Mouse (Mus musculus): Measurements from ENCODE around the gene Sept9. TPM values are rescaled to one million over a fixed set of nuclear protein-coding genes. Genes with fewer than 3 reads are reported as not detected.

Sept9 gene
- polyA plus RNA-seq, 1 experiment from 2014 or later = 149 TPM

- H3K27me3 ChIP-seq (ENCODE audit: insufficient read depth, low read length) = no peaks in the 10 kb centered on the region
- no peaks in the 10 kb centered on the region for H3K9me3 ChIP-seq (ENCODE audit: low read depth, low read length)
- H3K4me3 ChIP-seq (ENCODE audit: low read depth, low read length) = no peak overlapping the region
- no peak overlapping the region for H3K9ac ChIP-seq
- 66% methylated on average over 20 of the region's 20 CpGs for WGBS
- no peak overlapping the region for H3K4me2 ChIP-seq
- DNase-seq (no peak), ATAC-seq (ENCODE audit: insufficient read depth) (no peak)
- no peaks in the 10 kb centered on the region for H3K4me1 ChIP-seq (ENCODE audit: insufficient read depth)
- no peak for TF ChIP-seq CTCF (IDR thresholded peaks at IDR 0.05; ENCODE audit: low read depth)
- no peaks in the 10 kb centered on the region for H3K36me3 ChIP-seq (ENCODE audit: insufficient read depth)
- H3K27ac ChIP-seq (ENCODE audit: low read depth) = no peak overlapping the region
Measured at GRCm38 (mm10) chr11:117373195-117373594, 173.7 kb downstream of the Sept9 start.

DNA sequence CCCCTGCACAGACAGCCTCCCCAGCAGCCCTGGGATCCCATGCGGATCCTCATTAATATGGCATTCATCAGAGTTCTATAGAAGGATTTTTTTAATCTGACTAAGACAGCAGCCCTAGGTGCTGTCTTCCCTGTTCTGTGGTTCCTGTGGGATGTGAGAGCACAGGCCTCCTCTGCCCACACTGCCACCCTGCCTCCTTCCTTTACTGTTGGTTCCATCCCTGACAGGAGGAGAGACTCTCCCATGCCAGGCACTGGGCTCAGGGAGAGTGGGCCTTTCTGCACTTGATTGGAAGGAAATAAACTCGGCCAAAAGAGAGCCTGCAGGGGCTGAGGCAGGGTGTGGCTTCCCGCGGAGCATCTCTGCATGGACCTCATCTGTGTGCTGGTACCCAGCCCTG is 174.4 kb downstream of the Sept9 start:
- Histone ChIP-seq H3K27ac (ENCODE audit: low read depth) (no peak overlapping the region), H3K9me3 (ENCODE audit: low read depth, low read length) (no peaks in the 10 kb centered on the region), H3K4me3 (ENCODE audit: low read depth, low read length) (no peak overlapping the region), H3K4me1 (ENCODE audit: insufficient read depth) (no peaks in the 10 kb centered on the region), H3K9ac (no peak overlapping the region), H3K36me3 (ENCODE audit: insufficient read depth) (no peaks in the 10 kb centered on the region), H3K4me2 (no peak overlapping the region), H3K27me3 (ENCODE audit: insufficient read depth, low read length) (no peaks in the 10 kb centered on the region)
- 27% methylated on average over 4 of the region's 4 CpGs for WGBS
- TF ChIP-seq CTCF (IDR thresholded peaks at IDR 0.05; ENCODE audit: low read depth) = no peak
- no peak for ATAC-seq (ENCODE audit: insufficient read depth)
- DNase-seq = no peak

GRCm38 (mm10) chr11:117374288-117374687 is 174.8 kb downstream of the Sept9 start:
- no peak overlapping the region for H3K9ac ChIP-seq
- 40% methylated on average over 7 of the region's 7 CpGs for WGBS
- H3K27me3 ChIP-seq (ENCODE audit: insufficient read depth, low read length) = no peaks in the 10 kb centered on the region
- no peaks in the 10 kb centered on the region for H3K9me3 ChIP-seq (ENCODE audit: low read depth, low read length)
- H3K4me3 ChIP-seq (ENCODE audit: low read depth, low read length) = no peak overlapping the region
- H3K27ac ChIP-seq (ENCODE audit: low read depth) = no peak overlapping the region
- TF ChIP-seq CTCF (IDR thresholded peaks at IDR 0.05; ENCODE audit: low read depth) = no peak
- no peak overlapping the region for H3K4me2 ChIP-seq
- H3K36me3 ChIP-seq (ENCODE audit: insufficient read depth) = no peaks in the 10 kb centered on the region
- ATAC-seq (ENCODE audit: insufficient read depth) = no peak
- DNase-seq = no peak
- H3K4me1 ChIP-seq (ENCODE audit: insufficient read depth) = no peaks in the 10 kb centered on the region

DNA sequence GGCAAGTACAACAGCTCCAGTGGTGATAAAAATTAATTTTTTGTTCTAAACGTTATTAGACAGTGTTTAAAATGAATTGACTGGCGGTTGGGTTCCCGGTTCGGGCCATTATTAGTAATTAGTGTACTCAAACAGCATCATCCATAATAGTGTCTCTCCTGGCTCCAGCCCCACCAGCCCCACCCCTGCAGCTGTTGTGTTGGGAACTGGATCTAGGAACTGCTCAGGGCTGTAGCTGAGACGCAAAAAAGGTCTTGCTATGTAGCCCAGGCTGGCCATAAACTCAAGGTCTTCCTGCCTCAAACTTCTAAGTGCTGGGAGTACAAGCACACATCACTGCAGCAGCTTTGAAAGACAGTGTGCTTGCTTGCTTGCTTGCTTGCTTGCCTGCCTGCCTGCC is 180.3 kb downstream of the Sept9 start:
- DNase-seq (no peak), ATAC-seq (ENCODE audit: insufficient read depth) (no peak)
- no peak overlapping the region for H3K9ac ChIP-seq
- H3K9me3 ChIP-seq (ENCODE audit: low read depth, low read length) = no peaks in the 10 kb centered on the region
- no peak overlapping the region for H3K4me3 ChIP-seq (ENCODE audit: low read depth, low read length)
- TF ChIP-seq CTCF (IDR thresholded peaks at IDR 0.05; ENCODE audit: low read depth) = no peak
- no peak overlapping the region for H3K27ac ChIP-seq (ENCODE audit: low read depth)
- 64% methylated on average over 5 of the region's 5 CpGs for WGBS
- H3K4me2 ChIP-seq = no peak overlapping the region
- no peaks in the 10 kb centered on the region for H3K27me3 ChIP-seq (ENCODE audit: insufficient read depth, low read length)
- 0 out of 2 replicates have a peak, but pooled peaks cover 4% of the 10 kb centered on the region for H3K4me1 ChIP-seq (ENCODE audit: insufficient read depth)
- H3K36me3 ChIP-seq (ENCODE audit: insufficient read depth) = no peaks in the 10 kb centered on the region

DNA sequence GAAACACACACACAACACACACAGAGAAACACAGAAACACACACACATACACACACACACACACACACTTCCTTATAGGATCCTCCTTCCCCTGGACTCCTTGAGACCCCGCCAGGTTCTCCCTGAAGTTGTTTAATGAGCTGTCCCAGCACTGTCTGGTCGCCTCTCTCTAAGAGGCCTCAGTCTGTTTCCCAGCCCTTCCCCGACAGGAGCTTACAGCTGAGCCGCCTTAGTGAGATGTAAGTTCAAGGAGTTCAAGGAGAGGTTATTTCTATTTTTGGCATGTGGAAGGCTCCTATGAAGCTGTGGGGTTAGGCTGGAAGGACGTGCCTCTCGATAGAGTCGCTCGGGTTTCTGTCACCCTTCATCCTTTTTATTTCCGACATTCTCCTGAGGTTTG is 184.8 kb downstream of the Sept9 start:
- Histone ChIP-seq H3K27ac (ENCODE audit: low read depth) (no peak overlapping the region), H3K27me3 (ENCODE audit: insufficient read depth, low read length) (peaks cover 7% of the 10 kb centered on the region), H3K9me3 (ENCODE audit: low read depth, low read length) (no peaks in the 10 kb centered on the region), H3K9ac (no peak overlapping the region), H3K4me1 (ENCODE audit: insufficient read depth) (0 out of 2 replicates have a peak, but pooled peaks cover 4% of the 10 kb centered on the region), H3K4me2 (peak overlapping the region; percentile 32; the same call in 1 of the 2 replicates), H3K36me3 (ENCODE audit: insufficient read depth) (no peaks in the 10 kb centered on the region), H3K4me3 (ENCODE audit: low read depth, low read length) (no peak overlapping the region)
- DNase-seq (peak; percentile 36), ATAC-seq (ENCODE audit: insufficient read depth) (no peak)
- TF ChIP-seq CTCF (IDR thresholded peaks at IDR 0.05; ENCODE audit: low read depth) = no peak
- WGBS = 4% methylated on average over 9 of the region's 9 CpGs

DNA sequence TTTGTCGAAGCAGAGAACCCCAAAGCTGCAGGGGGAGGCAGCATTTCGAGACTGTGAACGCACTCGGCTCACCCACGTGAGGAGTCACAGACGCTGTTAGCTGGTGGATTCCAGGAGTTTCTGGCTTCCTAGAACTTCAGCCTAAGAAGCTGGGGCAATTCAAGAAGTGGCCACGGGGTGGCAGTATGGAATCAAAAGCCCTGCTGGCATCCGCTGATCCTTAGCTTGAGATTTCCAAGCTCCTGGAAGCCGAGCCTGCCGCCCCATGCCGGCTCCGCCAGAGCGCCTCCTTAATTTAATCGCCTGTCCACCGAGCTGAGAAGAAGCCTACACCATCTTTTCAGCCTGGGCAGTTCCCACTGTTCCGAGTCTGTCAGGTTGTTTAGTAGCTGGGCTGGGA is 185.4 kb downstream of the Sept9 start:
- Histone ChIP-seq H3K4me2 (peak overlapping the region; percentile 32; the same call in 1 of the 2 replicates), H3K27ac (ENCODE audit: low read depth) (no peak overlapping the region)

GRCm38 (mm10) chr11:117385331-117386103 is 186.1 kb downstream of the Sept9 start:
- Histone ChIP-seq H3K9ac (no peak overlapping the region), H3K4me3 (ENCODE audit: low read depth, low read length) (no peak overlapping the region), H3K27me3 (ENCODE audit: insufficient read depth, low read length) (peaks cover 7% of the 10 kb centered on the region), H3K9me3 (ENCODE audit: low read depth, low read length) (no peaks in the 10 kb centered on the region), H3K4me2 (peak overlapping the region; percentile 32; the same call in 1 of the 2 replicates), H3K4me1 (ENCODE audit: insufficient read depth) (0 out of 2 replicates have a peak, but pooled peaks cover 7% of the 10 kb centered on the region), H3K36me3 (ENCODE audit: insufficient read depth) (no peaks in the 10 kb centered on the region), H3K27ac (ENCODE audit: low read depth) (no peak overlapping the region)
- TF ChIP-seq CTCF (IDR thresholded peaks at IDR 0.05; ENCODE audit: low read depth) = no peak
- 47% methylated on average over 15 of the region's 15 CpGs for WGBS
- DNase-seq = no peak
- no peak for ATAC-seq (ENCODE audit: insufficient read depth)

More for the DNA sequence above, 185.4 kb downstream of the Sept9 start:
- under 1% methylated on average over 16 of the region's 16 CpGs for WGBS
- ATAC-seq (ENCODE audit: insufficient read depth) = peak; percentile 50
- H3K9me3 ChIP-seq (ENCODE audit: low read depth, low read length) = no peaks in the 10 kb centered on the region
- H3K4me3 ChIP-seq (ENCODE audit: low read depth, low read length) = no peak overlapping the region
- peaks cover 7% of the 10 kb centered on the region for H3K27me3 ChIP-seq (ENCODE audit: insufficient read depth, low read length)
- peak; percentile 99 for DNase-seq
- H3K4me1 ChIP-seq (ENCODE audit: insufficient read depth) = 0 out of 2 replicates have a peak, but pooled peaks cover 4% of the 10 kb centered on the region
- H3K9ac ChIP-seq = no peak overlapping the region
- H3K36me3 ChIP-seq (ENCODE audit: insufficient read depth) = no peaks in the 10 kb centered on the region
- TF ChIP-seq CTCF (IDR thresholded peaks at IDR 0.05; ENCODE audit: low read depth) = peak; percentile 91
